Mouse (Mus musculus): ENCODE data around the gene Sh3bp5. TPM values are rescaled to one million over a fixed set of nuclear protein-coding genes. Genes with fewer than 3 reads are reported as not detected.

Sh3bp5 gene
- total RNA-seq, 1 experiment: 4.6 TPM

DNA sequence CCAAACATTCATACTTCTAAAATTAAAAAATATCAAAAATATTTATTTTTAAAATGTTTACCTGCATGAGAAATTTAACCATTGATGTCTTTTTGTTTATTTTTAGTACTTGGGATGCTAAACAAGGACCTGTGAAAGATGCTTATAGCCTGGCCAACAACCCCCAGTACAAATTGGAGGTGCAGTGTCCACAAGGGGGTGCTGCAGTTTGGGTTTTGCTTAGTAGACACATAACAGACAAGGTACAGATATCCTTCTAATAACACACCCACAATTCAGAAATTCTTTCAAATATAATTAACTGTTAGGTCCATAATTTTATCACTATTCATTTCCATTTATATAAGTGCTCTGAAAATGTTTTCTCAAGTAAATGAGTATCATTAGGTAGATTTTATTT lies 70.5 kb downstream of the Sh3bp5 start:
- H3K9me3 ChIP-seq (ENCODE audit: control insufficient read depth, insufficient read depth, low read depth, low read length): no peaks in the 10 kb centered on the region
- H3K4me1 ChIP-seq (ENCODE audit: control insufficient read depth in 2 of 2, insufficient read depth in 2 of 2, low read length in 2 of 2, poor library complexity in 1 of 2): no peaks in the 10 kb centered on the region
- H3K36me3 ChIP-seq (ENCODE audit: control insufficient read depth, insufficient read depth, low read length, poor library complexity, severe bottlenecking): peaks cover 10% of the 10 kb centered on the region
- no peak overlapping the region for H3K4me3 ChIP-seq (ENCODE audit: insufficient read depth in 1 of 2, low read depth in 1 of 2, low read length in 2 of 2, poor library complexity in 1 of 2, severe bottlenecking in 1 of 2)
- peak; percentile 47 for DNase-seq (ENCODE audit: low read depth, low spot score)
- TF ChIP-seq MAFK (IDR thresholded peaks at IDR 0.05; ENCODE audit: insufficient read depth, low read depth, low read length): peak; percentile 80
- no peak for TF ChIP-seq HCFC1 (IDR thresholded peaks at IDR 0.05; ENCODE audit: borderline replicate concordance, insufficient read depth, low read length)
- TF ChIP-seq CHD2 (IDR thresholded peaks at IDR 0.05; ENCODE audit: low read depth, low read length): no peak
- TF ChIP-seq ZNF384 (IDR thresholded peaks at IDR 0.05; ENCODE audit: low read depth, low read length): peak; percentile 73
- peak; percentile 83 for TF ChIP-seq ZC3H11A (IDR thresholded peaks at IDR 0.05; ENCODE audit: borderline replicate concordance, low read depth, low read length)
- H3K27ac ChIP-seq (ENCODE audit: insufficient read depth, low read depth, low read length, poor library complexity, severe bottlenecking): no peak overlapping the region
- in situ Hi-C loops (cut with MboI; ENCODE audit: low sequenced_read_pairs in 2 of 2, unreplicated experiment in 2 of 2): no loop called here
- no peak overlapping the region for H3K9ac ChIP-seq (ENCODE audit: insufficient read depth, low read depth, low read length, poor library complexity, severe bottlenecking)

DNA sequence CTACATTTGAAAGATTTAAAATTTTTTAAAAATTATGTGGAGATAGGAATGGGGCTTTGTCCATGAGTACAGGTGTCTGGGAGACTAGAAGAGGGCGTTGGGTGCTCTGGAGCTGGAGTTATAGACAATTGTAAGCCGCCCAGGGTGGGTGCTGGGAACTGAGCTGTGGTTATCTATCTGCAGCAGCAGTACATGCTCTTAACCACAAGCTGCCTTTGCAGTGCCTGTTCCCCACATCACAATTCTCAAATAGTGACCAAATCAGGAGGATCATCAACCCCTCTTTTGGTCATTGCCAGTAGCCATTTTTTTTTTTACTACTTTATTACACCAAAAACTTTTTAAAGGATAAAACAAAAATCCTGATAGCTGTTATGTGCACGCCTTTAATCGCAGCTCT lies 71.3 kb downstream of the Sh3bp5 start:
- TF ChIP-seq CHD2 (IDR thresholded peaks at IDR 0.05; ENCODE audit: low read depth, low read length) (no peak), ZNF384 (IDR thresholded peaks at IDR 0.05; ENCODE audit: low read depth, low read length) (no peak), MAFK (IDR thresholded peaks at IDR 0.05; ENCODE audit: insufficient read depth, low read depth, low read length) (no peak), ZC3H11A (IDR thresholded peaks at IDR 0.05; ENCODE audit: borderline replicate concordance, low read depth, low read length) (no peak), HCFC1 (IDR thresholded peaks at IDR 0.05; ENCODE audit: borderline replicate concordance, insufficient read depth, low read length) (no peak)
- H3K9ac ChIP-seq (ENCODE audit: insufficient read depth, low read depth, low read length, poor library complexity, severe bottlenecking): no peak overlapping the region
- no peaks in the 10 kb centered on the region for H3K9me3 ChIP-seq (ENCODE audit: control insufficient read depth, insufficient read depth, low read depth, low read length)
- no peak overlapping the region for H3K4me3 ChIP-seq (ENCODE audit: insufficient read depth in 1 of 2, low read depth in 1 of 2, low read length in 2 of 2, poor library complexity in 1 of 2, severe bottlenecking in 1 of 2)
- DNase-seq (ENCODE audit: low read depth, low spot score): no peak
- H3K27ac ChIP-seq (ENCODE audit: insufficient read depth, low read depth, low read length, poor library complexity, severe bottlenecking): no peak overlapping the region
- in situ Hi-C loops (cut with MboI; ENCODE audit: low sequenced_read_pairs in 2 of 2, unreplicated experiment in 2 of 2): no loop called here
- no peaks in the 10 kb centered on the region for H3K4me1 ChIP-seq (ENCODE audit: control insufficient read depth in 2 of 2, insufficient read depth in 2 of 2, low read length in 2 of 2, poor library complexity in 1 of 2)
- H3K36me3 ChIP-seq (ENCODE audit: control insufficient read depth, insufficient read depth, low read length, poor library complexity, severe bottlenecking): peaks cover 8% of the 10 kb centered on the region

DNA sequence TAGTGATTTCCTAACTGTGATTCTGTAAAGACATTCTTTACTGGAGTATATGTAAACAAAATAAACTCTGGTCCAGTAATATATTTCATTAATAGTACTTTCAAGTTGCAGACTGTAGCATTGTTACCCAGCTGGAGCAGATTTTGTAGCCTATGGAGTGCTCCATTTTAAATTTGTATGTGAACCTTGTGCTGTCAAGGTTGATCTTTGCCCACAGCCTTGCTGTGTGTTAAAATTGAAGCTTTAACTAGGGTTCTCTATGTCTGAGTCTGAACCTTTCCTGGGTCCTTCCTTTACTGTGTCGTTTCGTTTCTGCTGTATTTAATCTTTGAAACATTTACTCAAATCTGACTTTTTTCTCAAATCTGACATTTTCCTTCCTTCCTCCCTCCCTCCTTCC lies 73.6 kb downstream of the Sh3bp5 start:
- Histone ChIP-seq H3K36me3 (ENCODE audit: control insufficient read depth, insufficient read depth, low read length, poor library complexity, severe bottlenecking) (peaks cover 8% of the 10 kb centered on the region), H3K9me3 (ENCODE audit: control insufficient read depth, insufficient read depth, low read depth, low read length) (no peaks in the 10 kb centered on the region), H3K4me3 (ENCODE audit: insufficient read depth in 1 of 2, low read depth in 1 of 2, low read length in 2 of 2, poor library complexity in 1 of 2, severe bottlenecking in 1 of 2) (no peak overlapping the region), H3K4me1 (ENCODE audit: control insufficient read depth in 2 of 2, insufficient read depth in 2 of 2, low read length in 2 of 2, poor library complexity in 1 of 2) (no peaks in the 10 kb centered on the region), H3K9ac (ENCODE audit: insufficient read depth, low read depth, low read length, poor library complexity, severe bottlenecking) (no peak overlapping the region), H3K27ac (ENCODE audit: insufficient read depth, low read depth, low read length, poor library complexity, severe bottlenecking) (no peak overlapping the region)
- no peak for TF ChIP-seq ZC3H11A (IDR thresholded peaks at IDR 0.05; ENCODE audit: borderline replicate concordance, low read depth, low read length)
- TF ChIP-seq MAFK (IDR thresholded peaks at IDR 0.05; ENCODE audit: insufficient read depth, low read depth, low read length): no peak
- TF ChIP-seq CHD2 (IDR thresholded peaks at IDR 0.05; ENCODE audit: low read depth, low read length): no peak
- in situ Hi-C loops (cut with MboI; ENCODE audit: low sequenced_read_pairs in 2 of 2, unreplicated experiment in 2 of 2): no loop called here
- DNase-seq (ENCODE audit: low read depth, low spot score): no peak

DNA sequence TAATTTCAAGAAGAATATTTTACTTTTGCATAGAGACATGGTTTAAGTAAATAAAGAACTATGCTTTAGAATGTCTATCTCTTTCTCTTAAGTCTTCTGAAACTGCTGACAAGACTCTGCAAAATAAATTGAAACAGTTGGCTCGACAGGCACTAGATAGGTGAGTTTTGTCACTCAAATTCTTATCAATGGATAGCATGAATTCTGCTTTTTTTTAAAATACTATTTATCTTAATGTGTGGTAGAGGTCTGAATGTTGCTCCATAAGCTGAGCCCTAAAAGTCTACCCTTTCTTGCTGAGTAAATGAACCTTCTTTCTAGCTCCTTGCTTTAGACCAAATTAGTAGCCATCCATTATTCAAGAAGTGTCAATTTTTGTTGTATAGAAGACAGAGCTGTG lies 90.5 kb downstream of the Sh3bp5 start:
- TF ChIP-seq ZC3H11A (IDR thresholded peaks at IDR 0.05; ENCODE audit: borderline replicate concordance, low read depth, low read length) (no peak), MAFK (IDR thresholded peaks at IDR 0.05; ENCODE audit: insufficient read depth, low read depth, low read length) (no peak), HCFC1 (IDR thresholded peaks at IDR 0.05; ENCODE audit: borderline replicate concordance, insufficient read depth, low read length) (no peak), ZNF384 (IDR thresholded peaks at IDR 0.05; ENCODE audit: low read depth, low read length) (no peak), CHD2 (IDR thresholded peaks at IDR 0.05; ENCODE audit: low read depth, low read length) (no peak)
- DNase-seq (ENCODE audit: low read depth, low spot score): no peak
- H3K4me3 ChIP-seq (ENCODE audit: insufficient read depth in 1 of 2, low read depth in 1 of 2, low read length in 2 of 2, poor library complexity in 1 of 2, severe bottlenecking in 1 of 2): no peak overlapping the region
- H3K4me1 ChIP-seq (ENCODE audit: control insufficient read depth in 2 of 2, insufficient read depth in 2 of 2, low read length in 2 of 2, poor library complexity in 1 of 2): no peaks in the 10 kb centered on the region
- H3K27ac ChIP-seq (ENCODE audit: insufficient read depth, low read depth, low read length, poor library complexity, severe bottlenecking): no peak overlapping the region
- no peaks in the 10 kb centered on the region for H3K9me3 ChIP-seq (ENCODE audit: control insufficient read depth, insufficient read depth, low read depth, low read length)
- peaks cover 2% of the 10 kb centered on the region for H3K36me3 ChIP-seq (ENCODE audit: control insufficient read depth, insufficient read depth, low read length, poor library complexity, severe bottlenecking)
- H3K9ac ChIP-seq (ENCODE audit: insufficient read depth, low read depth, low read length, poor library complexity, severe bottlenecking): no peak overlapping the region
- in situ Hi-C loops (cut with MboI; ENCODE audit: low sequenced_read_pairs in 2 of 2, unreplicated experiment in 2 of 2): no loop called here

DNA sequence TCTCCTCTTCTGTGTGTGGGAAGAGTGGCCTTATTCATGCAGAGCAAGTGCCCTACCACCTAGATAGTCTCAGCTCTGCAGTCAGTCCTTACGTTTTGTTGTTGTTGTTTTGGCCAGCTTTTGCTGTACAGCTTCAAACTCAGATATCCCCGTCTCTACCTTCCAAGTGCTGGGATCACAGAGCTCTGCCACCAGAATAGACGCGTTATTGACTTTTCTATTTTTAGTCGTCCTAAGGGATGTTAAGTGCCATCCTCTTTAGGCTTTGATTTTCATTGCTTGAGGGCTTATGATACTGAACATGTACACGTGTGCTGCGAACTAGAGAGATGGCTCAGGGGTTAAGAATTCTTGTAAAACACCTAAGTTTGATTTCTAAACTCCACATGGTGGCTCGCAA lies 92.6 kb downstream of the Sh3bp5 start:
- Histone ChIP-seq H3K9ac (ENCODE audit: insufficient read depth, low read depth, low read length, poor library complexity, severe bottlenecking) (no peak overlapping the region), H3K36me3 (ENCODE audit: control insufficient read depth, insufficient read depth, low read length, poor library complexity, severe bottlenecking) (peaks cover 2% of the 10 kb centered on the region), H3K9me3 (ENCODE audit: control insufficient read depth, insufficient read depth, low read depth, low read length) (no peaks in the 10 kb centered on the region), H3K4me3 (ENCODE audit: insufficient read depth in 1 of 2, low read depth in 1 of 2, low read length in 2 of 2, poor library complexity in 1 of 2, severe bottlenecking in 1 of 2) (no peak overlapping the region), H3K4me1 (ENCODE audit: control insufficient read depth in 2 of 2, insufficient read depth in 2 of 2, low read length in 2 of 2, poor library complexity in 1 of 2) (no peaks in the 10 kb centered on the region), H3K27ac (ENCODE audit: insufficient read depth, low read depth, low read length, poor library complexity, severe bottlenecking) (no peak overlapping the region)
- in situ Hi-C loops (cut with MboI; ENCODE audit: low sequenced_read_pairs in 2 of 2, unreplicated experiment in 2 of 2): no loop called here
- no peak for DNase-seq (ENCODE audit: low read depth, low spot score)
- TF ChIP-seq HCFC1 (IDR thresholded peaks at IDR 0.05; ENCODE audit: borderline replicate concordance, insufficient read depth, low read length) (no peak), MAFK (IDR thresholded peaks at IDR 0.05; ENCODE audit: insufficient read depth, low read depth, low read length) (no peak), CHD2 (IDR thresholded peaks at IDR 0.05; ENCODE audit: low read depth, low read length) (no peak), ZC3H11A (IDR thresholded peaks at IDR 0.05; ENCODE audit: borderline replicate concordance, low read depth, low read length) (no peak), ZNF384 (IDR thresholded peaks at IDR 0.05; ENCODE audit: low read depth, low read length) (no peak)

Data from ES-E14 (cell line).